Mouse (Mus musculus) naive thymus-derived CD4-positive, alpha-beta T cell, adult 2 months (primary cell): ENCODE data around the gene Timm10.
A peak's percentile ranks its signal among the peaks of the same experiment; 100 is the strongest.

ENCODE experiments used
- DNase-seq: peaks from one replicate; pipeline ENCODE4 v3.0.0-alpha.2; 2011; ENCODE audit warnings: low read depth

Gene Timm10

GRCm38 (mm10) chr2:84859991-84860780 is 33.4 kb downstream of the Timm10 start:
- DNase-seq, result no peak

- no peak for DNase-seq
These were observed 34.6 kb downstream of the Timm10 start for GRCm38 (mm10) chr2:84861430-84861829.

- DNase-seq, result no peak
These were observed 35.4 kb downstream of the Timm10 start for GRCm38 (mm10) chr2:84862231-84862630.

- DNase-seq, result peak; percentile 49
These were observed 39.1 kb downstream of the Timm10 start for GRCm38 (mm10) chr2:84865616-84866571.

- peak; percentile 64 for DNase-seq
These were observed 41.7 kb downstream of the Timm10 start for GRCm38 (mm10) chr2:84868521-84868943.

- DNase-seq, result no peak
These were observed 42.2 kb downstream of the Timm10 start for GRCm38 (mm10) chr2:84868977-84869376.

GRCm38 (mm10) chr2:84870623-84871160 is 43.9 kb downstream of the Timm10 start:
- peak; percentile 35 for DNase-seq

- no peak for DNase-seq
These were observed 45.4 kb downstream of the Timm10 start for GRCm38 (mm10) chr2:84872105-84872716.

- DNase-seq, result no peak
These were observed 49.0 kb downstream of the Timm10 start for GRCm38 (mm10) chr2:84875842-84876241.
